In genomic region chr1:119293839-119294238, GRCm38 (mm10) we compare ENCODE assay signal across 16 mouse cellular contexts.
DNase-seq lines count a peak whose midpoint lies in the region; ATAC-seq and TF ChIP-seq lines count a peak whose summit lies in the region.
"Had no signal": no experiment of that assay in that cellular context is flagged by ENCODE, and none has a peak within 500 bp of the region (broad histone marks: within the 10 kb centered on the region; RNA-seq: fewer than 3 reads in every experiment).

No protein-coding gene starts in this region.

- no peak overlapping the region for H3K9ac ChIP-seq in liver, postnatal 0 days (replicated peaks)
- H3K9ac ChIP-seq: forebrain, postnatal 0 days; hindbrain, embryonic 13.5 days had no signal

- DNase-seq in adrenal gland, postnatal 10 days, result peak; percentile 42
- peak; percentile 17 to 68 for DNase-seq in kidney, postnatal 25 days
- peak; percentile 76 for DNase-seq in liver, postnatal 0 days
- DNase-seq in heart, postnatal 4 days, result no peak
- DNase-seq in gastrocnemius, postnatal 4 days (ENCODE audit: low spot score in 2 of 2), result no peak
- no peak for DNase-seq in right cerebral cortex, postnatal 25 days
- DNase-seq in yolk sac, embryonic 10.5 days (ENCODE audit: low spot score), result no peak
- DNase-seq: cerebellum, postnatal 14 days; forebrain, postnatal 0 days; gastrocnemius, postnatal 14 days; thymus, postnatal 4 days had no signal

- no peaks in the 10 kb centered on the region for H3K9me3 ChIP-seq in liver, postnatal 0 days (ENCODE audit: low read length)
- H3K9me3 ChIP-seq: hindbrain, embryonic 13.5 days; midbrain, embryonic 10.5 days had no signal

- peak; percentile 36 for ATAC-seq in granulocyte monocyte progenitor cell, adult 5-6 weeks (replicated peaks; ENCODE audit: poor library complexity, severe bottlenecking)
- peak; percentile 86 for ATAC-seq in liver, postnatal 0 days
- ATAC-seq: forebrain, postnatal 0 days had no signal

- H3K27ac ChIP-seq in liver, postnatal 0 days (ENCODE audit: low read depth), result peak overlapping the region; percentile 93
- H3K27ac ChIP-seq: hindbrain, embryonic 13.5 days; left cerebral cortex, adult 2 months; midbrain, embryonic 10.5 days had no signal

- 49% methylated on average over 9 of the region's 9 CpGs for WGBS in liver, postnatal 0 days (ENCODE audit: insufficient replicate concordance)

- H3K4me3 ChIP-seq in liver, postnatal 0 days (ENCODE audit: low read depth, low read length), result no peak overlapping the region
- H3K4me3 ChIP-seq: erythroblast, embryonic 14.5 days; hindbrain, embryonic 13.5 days; left cerebral cortex, adult 2 months; midbrain, embryonic 10.5 days had no signal

- H3K4me2 ChIP-seq in liver, postnatal 0 days (ENCODE audit: low read depth, low read length), result no peak overlapping the region
- H3K4me2 ChIP-seq: hindbrain, embryonic 13.5 days had no signal

- TF ChIP-seq EP300 in liver, postnatal 0 days (IDR thresholded peaks at IDR 0.05; ENCODE audit: low read depth), result peak; percentile 75

- H3K36me3 ChIP-seq in liver, postnatal 0 days (replicated peaks; ENCODE audit: insufficient read depth, low read length), result no peaks in the 10 kb centered on the region
- H3K36me3 ChIP-seq: hindbrain, embryonic 13.5 days; midbrain, embryonic 10.5 days had no signal

- H3K27me3 ChIP-seq in liver, postnatal 0 days (ENCODE audit: insufficient read depth, low read length), result no peaks in the 10 kb centered on the region
- H3K27me3 ChIP-seq: hindbrain, embryonic 13.5 days had no signal

- peaks cover 20% of the 10 kb centered on the region for H3K4me1 ChIP-seq in liver, postnatal 0 days (ENCODE audit: insufficient read depth)
- H3K4me1 ChIP-seq: hindbrain, embryonic 13.5 days had no signal

- no peak for TF ChIP-seq CTCF in liver, postnatal 0 days (IDR thresholded peaks at IDR 0.05; ENCODE audit: low read depth)

Comparison
In these comparisons a context has a peak if more than half of its experiments do, and no peak if none do; other contexts are left out.
1. DNase-seq: peak in adrenal gland, postnatal 10 days (single experiment), kidney, postnatal 25 days (2 of 2) and liver, postnatal 0 days (single experiment); none in heart, postnatal 4 days (single experiment), gastrocnemius, postnatal 4 days (0 of 2), right cerebral cortex, postnatal 25 days (single experiment) and yolk sac, embryonic 10.5 days (single experiment).